Mouse (Mus musculus): ENCODE results near the gene Nos1.

Nos1 gene

DNA sequence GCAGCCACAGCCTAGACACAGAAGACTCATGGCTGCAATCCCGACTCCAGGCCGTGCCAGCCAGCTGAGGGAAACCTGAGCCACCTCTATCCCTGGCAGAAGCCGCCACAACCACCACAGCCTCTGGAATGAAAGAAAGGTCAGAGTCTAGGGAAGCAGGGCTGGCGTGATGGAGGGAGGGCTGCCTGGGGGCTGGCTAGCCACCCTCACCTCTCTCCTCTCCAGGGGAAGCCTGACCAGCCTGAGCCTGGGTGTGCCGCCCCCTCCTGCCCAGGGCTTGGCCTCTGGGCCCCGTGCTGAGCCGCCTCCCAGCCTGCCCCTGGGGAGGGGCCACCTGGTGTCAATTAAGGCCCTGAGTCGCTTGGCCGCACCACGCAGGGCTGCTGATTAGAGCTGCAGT, at the start of gene Nos1:
Nos1 (plus strand) TSS at position 352 of the 400 bp plus-strand sequence.
- DNase-seq, result no peak

DNA sequence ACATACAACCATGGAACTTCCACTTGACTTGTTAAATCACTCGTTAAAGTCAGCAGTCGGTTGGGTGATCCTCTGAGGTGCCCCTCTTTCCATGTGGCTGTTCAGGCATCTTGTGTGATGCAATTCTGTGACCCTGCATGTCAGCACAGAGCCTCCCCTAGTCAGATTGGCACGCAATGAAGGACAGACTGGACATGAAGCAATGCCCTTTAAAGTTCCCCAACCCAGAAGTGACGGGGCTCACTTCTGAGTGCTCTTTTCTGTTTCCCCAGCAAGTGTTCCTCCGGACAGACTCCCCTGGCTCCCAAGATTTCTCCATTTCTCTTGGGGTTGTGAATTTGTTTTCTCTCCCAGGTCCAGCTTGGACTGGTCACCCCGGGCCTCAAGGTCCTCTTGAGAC, 49.5 kb upstream of the Nos1 start:
- no peak for DNase-seq

DNA sequence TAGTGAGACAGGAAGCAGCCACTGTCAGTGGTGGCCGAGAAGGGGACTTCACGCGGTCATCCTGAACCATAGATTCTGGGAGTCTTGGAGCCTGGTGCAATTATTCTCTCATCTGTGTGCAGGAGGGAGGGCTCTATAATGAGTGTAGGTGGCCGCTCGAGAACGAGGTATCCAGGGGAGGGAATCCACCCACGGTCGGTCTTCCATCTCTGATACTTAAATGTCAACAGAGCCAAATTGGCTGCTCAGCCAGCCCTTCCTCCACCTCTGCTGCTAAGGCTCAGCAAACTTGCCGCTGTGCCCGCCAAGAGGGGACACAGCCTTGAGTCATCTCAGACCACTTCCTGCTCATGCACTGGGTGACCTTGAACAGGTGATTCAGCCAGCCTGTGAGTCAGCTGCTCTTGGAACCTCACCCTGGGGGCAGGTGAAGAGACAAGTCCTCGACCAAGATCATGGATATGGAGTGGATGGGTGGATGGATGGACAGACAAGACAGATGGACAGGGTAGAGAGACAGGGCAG, 36.1 kb upstream of the Nos1 start:
- DNase-seq, result no peak

DNA sequence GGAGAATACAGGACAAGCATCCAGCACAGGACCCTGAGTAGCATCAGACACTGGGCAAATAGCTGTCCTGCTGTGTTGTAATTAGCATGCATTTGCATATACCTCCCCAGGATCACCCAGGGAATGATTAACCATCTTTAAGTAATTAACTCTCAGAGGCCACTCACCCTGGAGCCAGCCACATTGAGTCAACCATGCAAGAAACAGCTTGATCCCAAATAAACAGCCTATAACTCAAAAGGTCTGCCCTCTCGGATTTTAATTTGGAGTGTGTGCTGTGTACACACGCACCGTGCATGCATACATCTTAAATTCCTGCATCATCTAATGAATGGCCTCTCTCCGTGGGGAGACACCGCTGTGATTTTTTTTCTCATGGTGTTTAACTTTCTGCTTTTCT, 31.5 kb upstream of the Nos1 start:
- no peak for DNase-seq

DNA sequence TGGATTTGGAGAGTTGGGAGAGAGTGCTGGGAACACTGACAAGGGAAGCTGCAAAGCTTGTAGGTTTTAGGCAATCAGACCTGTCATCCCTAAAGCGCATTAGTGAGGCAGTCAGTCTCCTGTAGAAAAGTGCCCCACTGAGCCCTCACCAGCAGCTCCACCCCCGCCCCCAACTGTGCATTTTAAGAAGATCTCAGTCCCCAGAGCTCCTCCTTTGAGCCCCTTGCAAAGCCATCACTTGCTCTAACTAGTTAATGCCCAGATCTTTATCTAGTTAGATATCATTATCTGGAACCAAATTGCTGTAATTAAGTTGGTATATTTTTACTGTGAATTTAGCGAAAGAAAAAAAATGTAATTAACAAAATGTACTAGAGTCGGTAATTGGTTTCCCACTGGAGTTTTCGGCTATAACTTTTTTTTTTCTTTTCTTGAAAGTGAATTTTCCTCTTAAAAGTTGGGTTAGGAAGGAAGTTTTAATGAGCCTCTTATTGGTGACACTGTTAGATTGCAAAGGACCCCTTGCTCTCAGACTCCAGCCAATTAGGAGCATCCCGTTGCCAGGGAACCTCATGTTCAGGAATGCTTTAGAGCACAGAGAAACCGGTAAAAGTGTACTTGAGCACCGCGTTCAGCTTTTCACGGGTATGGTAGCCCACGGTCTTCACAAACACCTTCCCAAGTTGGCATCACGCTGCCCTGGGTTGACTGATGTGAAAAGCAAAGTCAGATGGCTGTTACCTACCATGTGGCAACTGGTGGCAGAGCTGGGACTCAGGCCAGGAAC, 22.9 kb upstream of the Nos1 start:
- DNase-seq, result no peak

DNA sequence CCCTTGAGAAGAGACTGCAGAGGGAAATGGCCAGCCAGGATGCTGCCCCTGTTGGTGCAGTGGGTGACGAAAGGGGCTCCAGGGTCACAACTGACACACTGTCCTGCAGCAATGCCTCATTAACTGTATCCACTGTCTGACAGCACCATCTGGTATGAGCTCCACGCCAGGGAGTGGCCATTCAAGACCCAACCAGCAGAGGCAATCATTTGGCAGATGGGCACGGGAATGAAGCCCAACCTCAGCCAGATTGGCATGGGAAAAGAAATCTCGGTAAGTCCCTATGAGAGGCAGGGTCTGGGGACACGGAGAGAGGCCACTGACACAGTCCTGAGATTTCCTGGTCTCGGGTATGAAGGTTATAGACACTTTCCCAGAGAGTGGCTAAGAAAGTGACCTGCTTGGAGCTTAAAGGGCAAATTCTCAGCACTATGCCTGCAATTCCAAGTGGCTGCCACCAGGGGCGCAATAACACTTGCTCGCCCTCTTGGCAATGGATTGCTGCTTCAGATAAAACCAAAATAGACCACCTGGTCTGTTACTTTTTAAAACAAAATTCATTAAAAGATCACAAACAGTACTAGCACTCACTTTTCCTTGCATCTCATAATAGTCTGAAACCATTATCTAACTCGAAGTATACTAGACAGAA, 19.5 kb upstream of the Nos1 start:
- DNase-seq, result no peak

DNA sequence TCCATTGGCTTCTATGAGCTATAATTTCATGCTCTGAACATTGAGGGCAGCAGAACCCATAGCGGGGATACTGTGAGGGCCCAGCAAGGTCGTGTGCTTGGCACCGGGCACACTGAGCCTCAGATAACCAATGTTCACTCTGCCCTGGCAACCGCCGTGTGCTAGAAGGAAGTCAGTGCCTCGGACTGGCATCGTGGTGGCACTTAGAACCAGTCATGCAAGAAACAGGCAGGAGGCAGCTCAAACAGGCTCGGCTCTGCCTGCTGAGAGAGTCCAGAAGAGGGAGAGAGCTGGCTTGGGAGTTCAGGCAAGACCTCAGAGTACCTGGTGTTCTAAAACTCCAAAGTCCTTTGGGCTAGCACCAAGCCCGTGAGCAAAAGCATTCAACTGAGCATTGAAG, 16.3 kb upstream of the Nos1 start:
- DNase-seq, result no peak

DNA sequence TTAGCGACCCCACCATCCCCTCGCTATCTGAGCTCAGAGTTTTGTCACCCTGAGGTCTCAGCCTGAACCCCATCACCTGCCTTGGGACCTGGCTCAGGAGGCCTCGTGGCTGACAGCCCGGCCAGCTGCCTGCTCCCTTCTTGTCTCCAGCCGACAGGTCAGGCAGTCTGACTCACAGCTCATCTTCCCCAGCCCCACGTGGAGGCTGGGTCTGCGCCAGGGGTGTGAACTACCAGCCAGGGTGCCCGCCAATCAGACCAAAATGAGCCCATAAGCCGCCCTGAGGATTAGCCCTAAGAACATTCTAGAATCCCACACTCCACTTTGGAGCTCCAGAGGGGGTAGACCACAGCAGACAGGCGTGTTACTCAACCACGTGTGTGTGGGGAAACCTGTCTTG, 1.7 kb upstream of the Nos1 start:
- no peak for DNase-seq

DNA sequence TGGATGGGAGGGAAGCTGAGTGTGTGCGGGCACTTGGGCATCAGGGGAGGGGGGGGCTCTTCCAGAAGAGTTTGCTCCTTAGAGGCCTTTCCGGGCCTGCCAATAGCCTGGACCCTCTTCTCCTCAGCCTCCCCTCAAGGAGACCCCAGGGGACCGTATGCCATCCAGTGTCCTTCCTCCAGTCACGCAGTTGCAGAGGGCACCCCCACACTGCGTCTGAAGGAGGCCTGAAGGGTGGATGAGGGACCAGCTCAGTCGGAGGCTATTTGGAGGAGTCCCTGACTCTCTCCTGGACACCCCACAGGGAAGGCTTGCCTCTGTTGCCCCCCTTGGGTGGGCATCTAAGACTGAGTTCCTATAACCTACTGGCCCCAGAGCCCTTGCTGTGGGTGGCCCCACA, 346 bp downstream of the Nos1 start:
- DNase-seq, result no peak

DNA sequence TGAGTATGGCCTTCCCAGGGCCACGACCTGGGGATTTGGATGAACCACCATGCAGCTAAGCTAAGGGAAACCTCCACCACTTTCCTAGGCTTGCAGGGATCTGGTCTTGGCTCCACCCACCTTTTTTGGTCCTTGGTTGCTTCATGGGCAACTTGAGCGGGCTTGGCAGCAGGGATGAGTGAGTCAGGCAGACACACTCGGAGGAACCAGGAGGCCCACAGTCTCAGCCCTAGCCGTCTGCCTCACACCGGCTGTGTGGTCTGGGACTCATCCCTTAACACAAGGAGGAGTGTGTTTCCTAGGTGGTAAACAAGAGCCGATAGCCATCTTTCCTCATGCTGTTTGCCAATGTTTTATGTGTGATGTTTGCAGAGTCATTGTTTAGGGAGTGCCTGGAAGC, 9.2 kb downstream of the Nos1 start:
- DNase-seq, result no peak

DNA sequence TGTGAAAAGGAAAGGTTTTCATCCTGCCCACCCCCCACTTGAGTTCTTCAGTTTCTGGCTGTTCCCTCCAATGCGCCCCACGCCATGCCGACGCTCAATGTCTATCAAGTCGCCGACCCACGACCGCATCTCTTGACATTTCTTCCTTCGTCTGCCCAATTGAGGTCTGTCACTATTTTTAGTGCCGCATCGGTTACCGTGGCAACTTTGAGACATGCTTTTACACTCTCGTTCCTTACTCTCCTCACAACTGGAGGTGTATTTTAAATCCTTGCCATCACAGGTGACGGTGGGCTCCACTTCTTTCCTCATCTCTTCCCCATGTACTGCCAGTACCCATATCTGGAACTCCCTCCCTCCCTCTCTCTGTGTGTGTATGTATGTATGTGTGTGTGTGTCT, 11.0 kb downstream of the Nos1 start:
- DNase-seq, result no peak

DNA sequence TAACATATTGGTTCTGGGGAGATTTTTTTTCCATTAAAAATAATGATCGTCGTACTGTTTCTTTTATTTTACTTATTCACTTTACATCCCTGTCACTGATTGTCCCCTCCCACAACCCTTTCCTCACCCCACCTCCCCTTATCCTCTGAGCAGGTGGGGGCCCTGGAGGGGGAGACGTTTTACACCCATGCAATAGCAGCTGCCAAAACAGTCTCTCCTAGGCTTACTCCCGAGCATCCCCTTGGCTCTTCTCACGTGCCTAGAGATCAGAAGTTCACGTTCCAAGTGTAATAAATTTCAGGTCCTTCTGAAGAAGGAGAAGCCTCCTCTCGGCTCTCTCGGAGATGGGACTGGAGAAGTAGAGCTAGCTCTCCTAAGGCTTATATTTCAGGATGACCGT, 20.0 kb downstream of the Nos1 start:
- DNase-seq, result no peak

DNA sequence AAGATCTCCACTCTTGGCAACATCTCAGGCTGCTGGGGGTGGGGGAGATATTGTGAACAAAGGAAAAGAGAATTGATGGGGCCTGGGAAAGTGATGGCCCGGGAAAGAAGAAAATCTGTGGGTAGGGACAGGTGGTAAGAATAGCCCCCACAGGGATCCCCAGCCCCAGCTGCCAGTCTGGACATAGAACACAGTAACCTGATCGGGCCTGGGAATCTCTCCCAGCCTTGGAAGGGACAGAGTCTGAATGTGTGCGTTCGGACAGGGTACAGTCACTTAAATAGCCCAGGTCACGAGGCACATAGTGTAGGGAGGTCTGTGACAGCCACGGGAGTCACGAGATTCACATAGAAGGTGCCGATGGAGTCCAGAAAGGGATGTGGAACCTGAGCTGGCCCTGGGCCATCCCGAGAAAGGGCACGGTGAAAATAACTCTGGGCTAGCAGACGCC, 21.3 kb downstream of the Nos1 start:
- no peak for DNase-seq

DNA sequence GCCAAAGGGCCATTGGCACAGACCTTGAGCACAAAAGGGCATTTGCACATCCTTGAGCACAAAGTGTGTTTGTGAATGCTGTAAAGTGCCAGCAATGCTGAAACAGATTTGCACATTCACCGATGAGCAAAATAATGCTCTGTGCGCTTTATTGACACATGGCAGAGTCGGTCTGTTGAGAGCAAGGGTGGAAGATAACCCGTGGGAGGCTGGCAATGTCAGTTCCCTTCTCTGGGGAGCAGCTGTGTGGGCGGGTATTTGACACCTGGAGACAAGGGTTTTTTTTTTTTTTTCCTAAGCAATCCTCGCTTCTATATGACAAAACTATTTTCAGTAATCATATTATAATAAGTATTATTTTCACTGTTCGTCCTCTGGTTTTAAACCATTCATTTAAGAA, 22.7 kb downstream of the Nos1 start:
- DNase-seq, result no peak

DNA sequence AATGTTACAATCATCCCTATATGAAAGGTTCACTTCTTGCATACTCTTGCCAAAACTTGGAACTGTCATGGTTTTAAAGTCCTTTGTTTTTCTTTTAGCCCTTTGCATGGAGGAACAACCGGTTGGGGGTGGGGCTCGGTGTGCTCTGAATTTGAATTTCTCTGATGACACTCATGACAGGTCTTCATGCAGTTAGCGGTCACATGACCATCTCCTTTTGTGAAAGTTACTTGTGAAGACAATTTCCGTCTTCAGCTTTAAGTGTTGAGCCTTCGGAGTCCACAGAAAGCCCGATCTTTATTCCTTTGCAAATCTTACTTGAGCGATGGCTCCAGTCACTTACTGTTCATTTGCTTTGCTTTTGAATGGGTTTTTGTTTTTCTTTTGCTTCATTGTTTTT, 30.1 kb downstream of the Nos1 start:
- DNase-seq, result no peak

DNA sequence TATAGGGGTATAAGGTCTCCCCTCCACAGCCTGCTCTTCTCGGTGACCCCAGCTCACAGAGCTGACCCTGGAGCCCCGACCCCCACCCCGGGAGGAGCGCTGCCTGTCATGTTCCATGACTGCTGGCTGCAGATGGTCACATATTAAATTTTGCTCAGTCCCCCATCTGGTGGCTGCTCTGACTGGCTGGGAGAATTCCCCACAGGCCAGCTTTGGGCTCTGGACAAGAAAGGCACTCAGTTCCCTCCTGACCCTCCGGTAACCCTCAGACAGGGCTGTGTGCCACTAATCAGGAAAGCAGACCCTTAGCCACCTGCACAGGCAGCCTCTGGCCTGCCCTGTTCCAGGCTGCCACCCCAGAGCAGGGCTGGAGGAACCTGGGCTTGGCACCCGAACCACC, 38.0 kb downstream of the Nos1 start:
- DNase-seq, result no peak

DNA sequence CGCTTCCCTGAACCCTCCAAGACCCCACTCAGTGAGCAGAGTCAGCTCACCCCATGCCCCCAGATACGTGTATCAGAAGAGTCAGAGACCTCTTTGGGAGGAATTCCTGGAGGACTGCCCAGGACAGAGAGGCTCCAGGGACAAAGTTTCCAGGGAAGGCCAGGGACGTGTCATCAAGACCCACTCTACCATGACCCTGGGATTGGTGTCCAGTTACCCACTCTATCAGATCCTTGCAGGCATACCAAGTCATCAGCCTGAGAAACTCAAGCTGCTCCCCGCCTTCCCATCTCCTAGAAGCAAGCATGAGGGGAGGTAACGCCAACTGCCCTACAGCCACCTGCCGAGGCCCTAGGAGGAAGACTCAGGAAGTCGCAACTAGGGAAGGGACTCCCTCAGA, 39.6 kb downstream of the Nos1 start:
- DNase-seq, result no peak

DNA sequence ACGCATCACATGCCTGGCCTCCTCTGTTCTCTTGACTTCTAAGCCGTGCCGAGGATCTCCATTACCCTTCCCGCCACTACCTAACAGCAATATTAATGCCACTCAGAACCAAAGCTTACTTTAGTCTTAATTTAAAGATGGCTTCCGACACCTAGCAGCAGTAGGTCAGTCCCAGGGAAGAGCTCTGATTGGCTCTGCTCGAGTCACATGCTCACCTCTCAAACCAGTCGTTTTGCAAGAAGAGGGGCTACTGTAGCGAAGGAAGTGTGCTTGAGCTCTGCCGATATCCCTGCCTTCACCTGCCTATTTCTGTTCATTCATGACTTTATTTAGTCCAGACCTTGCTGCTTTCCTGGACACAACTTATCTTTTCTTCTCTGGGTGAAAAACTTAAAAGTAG, 43.0 kb downstream of the Nos1 start:
- DNase-seq, result no peak

DNA sequence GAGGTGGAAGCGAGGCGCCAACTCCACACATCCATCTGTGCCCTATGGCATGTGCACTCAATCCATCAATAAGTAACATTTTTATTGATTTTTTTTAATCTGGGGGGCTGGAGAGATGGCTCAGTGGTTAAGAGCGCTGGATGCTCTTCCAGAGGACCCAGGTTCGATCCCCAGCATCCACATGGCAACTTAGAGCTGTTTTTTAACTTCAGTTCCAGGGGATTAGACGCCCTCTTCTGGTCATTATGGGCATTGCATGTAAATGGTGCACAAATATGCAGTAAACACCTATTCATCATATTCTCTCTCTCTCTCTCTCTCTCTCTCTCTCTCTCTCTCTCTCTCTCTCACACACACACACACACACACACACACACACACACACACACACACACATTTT, 43.7 kb downstream of the Nos1 start:
- no peak for DNase-seq

DNA sequence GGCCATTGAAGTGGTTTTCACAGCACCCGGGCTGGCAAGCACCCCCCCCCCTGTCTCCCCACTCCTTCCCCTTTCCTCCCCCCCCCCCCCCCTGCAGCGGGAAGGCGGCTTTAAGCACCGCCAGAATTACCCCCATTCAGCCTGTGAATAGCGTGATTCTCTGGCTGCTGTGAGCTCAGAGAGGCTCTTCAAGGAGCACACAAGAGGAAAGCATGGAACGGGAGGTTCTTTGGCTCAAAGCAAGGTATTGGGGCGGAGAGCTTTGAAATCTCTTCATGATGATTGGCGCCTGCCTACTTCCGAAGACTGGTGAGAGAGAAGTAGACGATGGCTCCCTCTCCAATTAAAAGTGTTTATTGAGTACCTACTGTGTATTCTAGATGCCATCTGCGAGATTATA, 44.5 kb downstream of the Nos1 start:
- no peak for DNase-seq

DNA sequence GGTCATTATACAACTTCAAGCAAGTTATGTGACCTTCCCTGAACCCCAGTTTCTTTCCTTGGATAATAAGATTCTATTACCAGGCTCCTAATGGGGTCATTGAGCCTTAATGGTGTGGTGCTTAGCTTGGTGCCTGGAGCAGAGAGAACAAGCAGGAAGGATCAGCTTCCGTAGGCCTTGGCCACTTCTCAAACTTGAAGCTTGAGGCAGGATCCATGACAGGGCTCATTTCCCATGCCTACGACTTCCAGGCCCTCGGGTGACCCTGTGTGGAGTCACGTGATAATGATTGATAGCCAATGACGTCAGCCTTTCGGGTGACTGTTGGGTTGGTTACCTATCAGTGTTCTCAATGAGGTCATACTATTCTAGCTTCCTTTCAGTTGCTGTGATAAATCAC, 46.5 kb downstream of the Nos1 start:
- DNase-seq, result no peak

DNA sequence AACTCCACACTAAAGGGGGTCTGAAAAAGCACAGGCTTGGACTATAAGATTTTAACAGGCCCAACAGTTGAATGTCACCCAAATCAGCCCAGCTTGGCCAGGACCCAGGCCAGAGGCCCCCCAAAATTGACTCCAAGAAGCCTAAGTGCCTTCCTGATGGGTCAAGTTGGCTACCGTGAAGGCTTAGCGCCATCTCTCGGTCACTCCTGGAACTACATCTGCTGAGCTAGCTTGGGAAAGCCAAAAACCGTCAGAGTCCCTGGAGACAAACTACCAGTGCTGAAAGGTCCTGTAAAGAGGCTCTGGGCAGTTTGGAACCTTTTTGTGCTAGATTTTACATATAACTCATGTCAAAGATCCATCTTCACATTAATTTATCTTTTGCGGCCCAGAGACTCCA, 56.1 kb downstream of the Nos1 start:
- peak; percentile 37 for DNase-seq

DNA sequence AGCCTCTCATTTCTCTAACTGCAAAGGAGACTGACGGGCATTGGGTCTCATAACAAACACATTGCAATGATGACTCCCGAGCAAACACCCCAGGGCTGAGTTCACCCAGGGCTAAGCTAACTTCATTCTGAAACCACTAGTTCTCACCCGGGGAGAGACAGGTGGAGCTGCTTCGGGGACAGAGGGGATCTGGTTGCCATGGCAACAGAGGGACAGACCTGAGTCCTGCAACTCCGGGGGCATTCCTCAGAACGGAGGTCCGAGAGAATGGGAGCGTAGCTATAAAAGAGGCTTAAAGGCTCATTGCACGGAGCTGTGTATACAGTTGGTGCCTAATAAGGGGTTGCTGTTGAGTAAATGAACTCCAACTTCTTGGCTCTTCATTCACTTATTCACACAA, 56.9 kb downstream of the Nos1 start:
- DNase-seq, result no peak

DNA sequence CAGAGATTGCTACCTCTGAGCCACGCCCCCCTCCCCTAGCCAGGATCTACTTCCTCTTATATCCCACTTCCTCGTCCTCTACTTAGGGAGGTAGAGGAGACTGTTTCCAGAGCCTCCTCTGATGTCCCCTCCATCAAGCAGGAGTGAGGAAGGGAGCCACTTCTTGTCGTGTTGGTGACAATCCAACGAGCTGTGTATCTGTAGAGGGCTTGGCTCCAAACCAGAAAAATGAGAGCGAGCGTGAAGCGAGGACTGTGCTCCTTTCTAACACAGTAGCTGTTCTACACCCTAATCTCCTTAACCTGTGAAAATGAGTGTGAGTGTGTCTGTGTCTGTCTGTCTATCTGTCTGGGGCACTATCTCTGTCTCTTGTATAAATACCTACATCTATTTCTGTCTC, 58.7 kb downstream of the Nos1 start:
- DNase-seq, result no peak

DNA sequence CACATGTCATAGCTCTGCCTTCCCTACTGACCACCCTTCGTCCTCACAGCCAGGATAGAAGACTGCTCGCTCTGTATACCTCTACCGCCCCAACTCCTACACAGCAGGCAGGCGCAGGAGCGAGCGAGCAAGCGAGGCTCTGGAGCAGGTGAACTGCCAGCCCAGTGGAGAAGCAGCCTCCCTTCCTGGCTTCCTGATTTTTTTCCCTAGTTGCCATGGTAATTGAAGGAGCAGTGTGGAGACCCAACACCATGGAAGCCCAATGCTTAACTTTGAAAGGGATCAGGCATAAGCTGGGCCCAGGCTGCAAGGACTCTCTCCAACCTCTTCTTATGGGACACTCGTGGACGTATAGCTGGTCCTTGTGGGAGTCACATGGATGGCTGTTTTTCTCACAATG, 59.4 kb downstream of the Nos1 start:
- no peak for DNase-seq

All from thymus, postnatal 14 days (tissue).